Mouse (Mus musculus): Measurements from ENCODE around the gene Commd1. TPM values are rescaled to one million over a fixed set of nuclear protein-coding genes. Genes with fewer than 3 reads are reported as not detected.
A peak's percentile ranks its signal among the peaks of the same experiment; 100 is the strongest.

Gene Commd1
- polyA plus RNA-seq, 1 experiment from 2014 or later, result 294 TPM

GRCm38 (mm10) chr11:22994271-22994670, 12.1 kb upstream of the Commd1 start:
- Histone ChIP-seq H3K36me3 (ENCODE audit: control insufficient read depth, insufficient read depth) (peaks cover 47% of the 10 kb centered on the region), H3K27ac (ENCODE audit: low read depth, low read length) (no peak overlapping the region), H3K9ac (ENCODE audit: low read depth, low read length) (no peak overlapping the region), H3K27me3 (replicated peaks; ENCODE audit: control insufficient read depth, insufficient read depth, low read length) (no peaks in the 10 kb centered on the region), H3K4me3 (ENCODE audit: low read depth, low read length) (no peak overlapping the region), H3K4me1 (replicated peaks; ENCODE audit: control insufficient read depth, insufficient read depth, low read length) (no peaks in the 10 kb centered on the region), H3K4me2 (replicated peaks; ENCODE audit: low read depth) (no peak overlapping the region), H3K9me3 (ENCODE audit: control insufficient read depth) (no peaks in the 10 kb centered on the region)
- no peak for TF ChIP-seq CTCF (IDR thresholded peaks at IDR 0.05; ENCODE audit: low read depth)
- WGBS, result 83% methylated on average over 2 of the region's 2 CpGs
- no peak for ATAC-seq

- TF ChIP-seq CTCF (IDR thresholded peaks at IDR 0.05; ENCODE audit: low read depth), result no peak
- 5% methylated on average over 14 of the region's 14 CpGs for WGBS
- H3K4me2 ChIP-seq (replicated peaks; ENCODE audit: low read depth), result peak overlapping the region; percentile 63
- peak overlapping the region; percentile 82; the same call in 1 of the 2 replicates for H3K27ac ChIP-seq (ENCODE audit: low read depth, low read length)
- no peaks in the 10 kb centered on the region for H3K27me3 ChIP-seq (replicated peaks; ENCODE audit: control insufficient read depth, insufficient read depth, low read length)
- H3K9me3 ChIP-seq (ENCODE audit: control insufficient read depth), result no peaks in the 10 kb centered on the region
- H3K4me3 ChIP-seq (ENCODE audit: low read depth, low read length), result peak overlapping the region; percentile 50
- no peaks in the 10 kb centered on the region for H3K4me1 ChIP-seq (replicated peaks; ENCODE audit: control insufficient read depth, insufficient read depth, low read length)
- ATAC-seq, result no peak
- H3K9ac ChIP-seq (ENCODE audit: low read depth, low read length), result peak overlapping the region; percentile 58
- H3K36me3 ChIP-seq (ENCODE audit: control insufficient read depth, insufficient read depth), result peaks cover 25% of the 10 kb centered on the region
Observed at GRCm38 (mm10) chr11:22991218-22991835, 9.1 kb upstream of the Commd1 start.

GRCm38 (mm10) chr11:22990393-22991126, 8.4 kb upstream of the Commd1 start, which contains the start of gene Cct4:
TSS of gene Cct4 (plus strand) at chr11:22990519.
- H3K9me3 ChIP-seq (ENCODE audit: control insufficient read depth), result no peaks in the 10 kb centered on the region
- ATAC-seq, result peak; percentile 97
- peak within 1 kb of the TSS; percentile 63 for H3K4me2 ChIP-seq (replicated peaks; ENCODE audit: low read depth)
- no peaks in the 10 kb centered on the region for H3K27me3 ChIP-seq (replicated peaks; ENCODE audit: control insufficient read depth, insufficient read depth, low read length)
- peaks cover 19% of the 10 kb centered on the region for H3K36me3 ChIP-seq (ENCODE audit: control insufficient read depth, insufficient read depth)
- H3K9ac ChIP-seq (ENCODE audit: low read depth, low read length), result peak within 1 kb of the TSS; percentile 58
- H3K27ac ChIP-seq (ENCODE audit: low read depth, low read length), result peak within 1 kb of the TSS; percentile 82
- no peak for TF ChIP-seq CTCF (IDR thresholded peaks at IDR 0.05; ENCODE audit: low read depth)
- WGBS, result under 1% methylated on average over 63 of the region's 66 CpGs
- no peaks in the 10 kb centered on the region for H3K4me1 ChIP-seq (replicated peaks; ENCODE audit: control insufficient read depth, insufficient read depth, low read length)
- peak within 1 kb of the TSS; percentile 50 for H3K4me3 ChIP-seq (ENCODE audit: low read depth, low read length)

GRCm38 (mm10) chr11:22989786-22990185, 7.6 kb upstream of the Commd1 start:
- Histone ChIP-seq H3K4me1 (replicated peaks; ENCODE audit: control insufficient read depth, insufficient read depth, low read length) (no peaks in the 10 kb centered on the region), H3K9ac (ENCODE audit: low read depth, low read length) (peak overlapping the region; percentile 58; the same call in 1 of the 2 replicates), H3K9me3 (ENCODE audit: control insufficient read depth) (no peaks in the 10 kb centered on the region), H3K36me3 (ENCODE audit: control insufficient read depth, insufficient read depth) (peaks cover 11% of the 10 kb centered on the region), H3K4me3 (ENCODE audit: low read depth, low read length) (peak overlapping the region; percentile 50), H3K4me2 (replicated peaks; ENCODE audit: low read depth) (peak overlapping the region; percentile 63), H3K27me3 (replicated peaks; ENCODE audit: control insufficient read depth, insufficient read depth, low read length) (no peaks in the 10 kb centered on the region), H3K27ac (ENCODE audit: low read depth, low read length) (peak overlapping the region; percentile 82)
- no peak for ATAC-seq
- 32% methylated on average over 1 of the region's 1 CpGs for WGBS
- TF ChIP-seq CTCF (IDR thresholded peaks at IDR 0.05; ENCODE audit: low read depth), result no peak

- no peaks in the 10 kb centered on the region for H3K27me3 ChIP-seq (replicated peaks; ENCODE audit: control insufficient read depth, insufficient read depth, low read length)
- no peak for ATAC-seq
- H3K27ac ChIP-seq (ENCODE audit: low read depth, low read length), result no peak overlapping the region
- WGBS, result 31% methylated on average over 2 of the region's 2 CpGs
- no peak overlapping the region for H3K9ac ChIP-seq (ENCODE audit: low read depth, low read length)
- no peaks in the 10 kb centered on the region for H3K36me3 ChIP-seq (ENCODE audit: control insufficient read depth, insufficient read depth)
- no peaks in the 10 kb centered on the region for H3K9me3 ChIP-seq (ENCODE audit: control insufficient read depth)
- H3K4me3 ChIP-seq (ENCODE audit: low read depth, low read length), result no peak overlapping the region
- TF ChIP-seq CTCF (IDR thresholded peaks at IDR 0.05; ENCODE audit: low read depth), result peak; percentile 91
- no peak overlapping the region for H3K4me2 ChIP-seq (replicated peaks; ENCODE audit: low read depth)
- H3K4me1 ChIP-seq (replicated peaks; ENCODE audit: control insufficient read depth, insufficient read depth, low read length), result no peaks in the 10 kb centered on the region
Observed at GRCm38 (mm10) chr11:22987357-22987756, 5.2 kb upstream of the Commd1 start.

GRCm38 (mm10) chr11:22985510-22985909, 3.3 kb upstream of the Commd1 start:
- peak; percentile 22; the same call in 1 of the 2 replicates for ATAC-seq
- Histone ChIP-seq H3K36me3 (ENCODE audit: control insufficient read depth, insufficient read depth) (no peaks in the 10 kb centered on the region), H3K4me3 (ENCODE audit: low read depth, low read length) (no peak overlapping the region), H3K9ac (ENCODE audit: low read depth, low read length) (no peak overlapping the region), H3K27ac (ENCODE audit: low read depth, low read length) (peak overlapping the region; percentile 70), H3K27me3 (replicated peaks; ENCODE audit: control insufficient read depth, insufficient read depth, low read length) (no peaks in the 10 kb centered on the region), H3K4me1 (replicated peaks; ENCODE audit: control insufficient read depth, insufficient read depth, low read length) (peaks cover 5% of the 10 kb centered on the region; the same call in 1 of the 2 replicates), H3K4me2 (replicated peaks; ENCODE audit: low read depth) (no peak overlapping the region), H3K9me3 (ENCODE audit: control insufficient read depth) (no peaks in the 10 kb centered on the region)
- TF ChIP-seq CTCF (IDR thresholded peaks at IDR 0.05; ENCODE audit: low read depth), result no peak
- 65% methylated on average over 3 of the region's 3 CpGs for WGBS

Measured in intestine, postnatal 0 days (tissue).